Mouse (Mus musculus): ENCODE results near the gene Mtg2.

GRCm38 (mm10) chr2:180034753-180035152 lies 35.6 kb upstream of the Mtg2 start:
- TF ChIP-seq E2F4 (IDR thresholded peaks at IDR 0.05; ENCODE audit: insufficient read depth) (no peak), POLR2A (IDR thresholded peaks at IDR 0.05; ENCODE audit: insufficient read length, low read depth) (no peak), TCF12 (IDR thresholded peaks at IDR 0.05; ENCODE audit: insufficient read depth, poor library complexity, severe bottlenecking) (no peak), SRF (IDR thresholded peaks at IDR 0.05; ENCODE audit: control insufficient read depth, insufficient read length, low read depth) (no peak), MAX (IDR thresholded peaks at IDR 0.05; ENCODE audit: low read depth) (no peak)
